Mouse (Mus musculus): Measurements from ENCODE around the gene Gm19684. TPM values are rescaled to one million over a fixed set of nuclear protein-coding genes. Genes with fewer than 3 reads are reported as not detected.
"Not testable (repeated sequence)": the region's sequence is repeated elsewhere in the genome, so short reads cannot be mapped to it uniquely, and the experiment has no call there.

Gene Gm19684
- total RNA-seq, 4 experiments from 2014 or later, result 0.29 TPM; not detected in 3

- DNase-seq (ENCODE audit: low spot score in 2 of 2), result not testable (repeated sequence)
Observed at GRCm38 (mm10) chr17:36128968-36129817, 7.7 kb downstream of the Gm19684 start, which contains the start of gene Gm7030. Gm7030 (minus strand) TSS chr17:36129425.

GRCm38 (mm10) chr17:36131516-36132265, 10.2 kb downstream of the Gm19684 start:
- DNase-seq (ENCODE audit: low spot score in 2 of 2), result no peak

DNA sequence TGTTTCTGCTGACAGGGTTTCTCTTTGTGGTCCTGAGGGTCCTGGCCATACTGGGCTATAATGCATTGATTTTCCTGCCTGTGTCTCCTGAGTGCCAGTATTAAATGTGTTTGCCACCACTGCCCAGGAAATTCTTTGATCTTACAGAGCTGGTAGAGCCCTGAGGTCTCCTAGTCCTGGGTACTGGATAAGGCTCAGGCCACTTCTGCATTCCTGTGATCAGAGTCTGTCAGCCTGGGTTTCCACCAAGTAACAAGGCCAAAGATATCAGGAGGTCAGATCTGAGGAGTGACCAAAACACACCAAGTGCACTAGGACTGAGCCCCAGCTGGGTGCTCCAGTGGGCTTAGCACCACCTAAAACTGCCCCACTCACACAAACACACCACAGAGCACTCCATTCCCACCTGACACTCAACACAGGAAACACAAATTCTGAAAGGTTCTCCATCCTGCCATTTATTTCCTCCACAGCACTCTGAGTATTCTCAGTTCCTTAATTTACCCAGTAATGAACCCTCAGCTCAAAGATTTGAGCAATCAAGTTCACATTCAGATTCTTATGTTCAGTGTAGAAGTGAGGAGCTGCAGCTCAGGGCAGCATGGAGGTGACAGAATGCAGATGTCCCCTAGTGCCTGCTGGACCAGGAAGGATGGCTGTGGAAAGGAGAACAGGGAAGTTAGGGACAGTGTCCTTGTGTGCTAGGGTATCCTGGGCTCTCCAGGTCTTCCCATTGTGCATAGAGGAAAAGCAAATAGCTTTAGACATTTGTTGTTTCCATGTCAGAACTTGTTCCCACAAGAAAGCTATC, 14.1 kb downstream of the Gm19684 start:
- DNase-seq (ENCODE audit: low spot score in 2 of 2), result not testable (repeated sequence)

DNA sequence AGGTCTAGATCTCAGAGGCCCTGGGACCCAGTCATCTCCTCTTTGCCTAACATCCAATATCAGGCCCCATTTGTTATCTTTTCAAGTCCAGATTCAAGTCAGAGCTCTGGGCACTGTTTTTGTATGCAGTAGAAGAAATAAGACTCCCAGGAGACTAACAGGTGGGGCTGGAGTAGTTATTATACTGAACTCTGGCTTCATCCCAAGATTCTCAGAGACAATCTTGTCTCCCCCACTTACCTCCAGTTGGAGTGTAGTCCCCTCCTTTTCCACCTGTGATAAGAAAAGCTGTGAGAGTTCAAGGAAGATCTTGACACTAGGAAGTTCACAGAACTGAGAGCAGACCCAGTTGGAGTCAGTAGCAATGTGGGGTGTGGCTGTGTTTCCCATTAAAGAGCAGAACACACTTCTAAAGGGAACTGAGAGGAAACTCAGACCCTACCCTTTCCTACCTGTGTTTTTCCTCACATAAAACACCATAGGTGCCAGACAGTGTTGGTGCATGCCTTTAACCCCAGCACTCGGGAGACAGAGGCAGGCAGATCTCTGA, 14.9 kb downstream of the Gm19684 start:
- DNase-seq (ENCODE audit: low spot score in 2 of 2), result not testable (repeated sequence)

GRCm38 (mm10) chr17:36145111-36145860, 23.8 kb downstream of the Gm19684 start:
- DNase-seq (ENCODE audit: low spot score in 2 of 2), result no peak

DNA sequence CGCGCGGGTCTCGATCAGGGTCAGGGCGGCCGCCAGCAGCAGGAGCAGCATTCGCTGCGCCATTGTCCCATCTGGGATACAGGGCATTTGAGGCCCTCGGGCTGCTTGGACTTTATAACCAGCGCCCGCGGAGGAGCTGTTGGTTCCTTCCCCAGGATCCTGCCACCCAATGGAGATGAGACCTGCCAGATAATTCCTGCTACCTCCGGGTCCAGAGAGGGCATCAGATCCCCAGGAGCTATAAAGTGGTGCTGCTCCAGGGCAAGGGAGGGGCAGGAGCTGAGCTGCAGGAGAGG, 24.3 kb downstream of the Gm19684 start:
- DNase-seq (ENCODE audit: low spot score in 2 of 2), result not testable (repeated sequence)

DNA sequence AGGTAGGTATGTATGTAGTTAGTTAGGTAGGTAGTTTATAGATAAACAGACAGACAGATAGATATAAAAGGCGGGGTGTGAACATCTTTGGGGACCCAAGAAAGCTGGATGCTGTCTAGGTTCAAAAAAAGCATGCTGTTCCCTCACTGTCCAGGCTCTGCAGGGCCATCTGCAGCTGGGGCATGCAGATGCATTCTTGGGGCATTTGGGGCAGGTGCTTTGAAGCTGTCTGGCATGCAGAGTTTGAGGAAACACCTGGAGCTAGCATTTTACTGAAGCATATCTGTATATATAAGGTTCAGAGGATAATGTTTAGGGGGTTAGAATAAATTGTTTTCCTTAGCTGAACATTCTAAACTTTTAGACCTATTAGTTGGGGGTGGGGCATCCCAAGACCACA, 25.5 kb downstream of the Gm19684 start:
- DNase-seq (ENCODE audit: low spot score in 2 of 2), result not testable (repeated sequence)

DNA sequence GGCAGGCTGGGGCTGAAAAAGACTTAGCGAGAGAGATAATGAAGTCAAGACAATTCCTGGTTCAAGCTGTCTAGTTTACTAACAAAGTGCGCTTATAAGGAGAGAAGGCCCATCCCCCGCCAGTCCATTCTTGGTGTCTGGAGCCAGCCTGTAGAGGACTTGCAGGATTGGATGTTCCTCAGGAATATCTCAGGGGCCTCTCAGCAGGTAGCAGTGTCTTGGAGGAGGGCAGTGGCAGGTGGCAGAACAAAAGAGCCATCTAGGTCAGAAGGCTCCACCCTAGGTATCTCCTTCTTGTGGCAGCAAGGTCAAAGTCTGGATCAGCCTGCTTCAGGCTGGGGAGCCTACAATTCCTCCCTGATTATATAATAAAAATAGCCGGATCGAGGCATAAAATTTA, 27.0 kb downstream of the Gm19684 start:
- not testable (repeated sequence) for DNase-seq (ENCODE audit: low spot score in 2 of 2)

DNA sequence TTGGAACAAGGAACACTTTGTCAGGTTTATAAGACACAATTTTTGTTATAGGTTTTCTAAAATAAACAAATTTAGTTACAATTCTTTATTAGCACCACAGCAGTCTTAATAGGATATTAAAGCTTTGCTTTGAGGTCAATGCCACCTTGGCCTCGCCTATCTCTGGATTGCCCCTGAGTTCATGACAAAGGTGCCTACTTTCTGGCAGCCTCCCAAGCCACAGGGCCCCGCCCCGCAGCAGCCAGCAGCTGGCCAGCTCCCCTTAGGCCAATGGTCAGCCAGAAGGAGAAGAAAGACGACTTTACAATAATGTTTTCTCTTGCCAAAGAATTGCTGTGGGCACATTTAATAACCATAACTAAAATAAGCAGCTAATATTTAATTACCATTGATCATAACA, 29.7 kb downstream of the Gm19684 start:
- DNase-seq (ENCODE audit: low spot score in 2 of 2), result not testable (repeated sequence)

DNA sequence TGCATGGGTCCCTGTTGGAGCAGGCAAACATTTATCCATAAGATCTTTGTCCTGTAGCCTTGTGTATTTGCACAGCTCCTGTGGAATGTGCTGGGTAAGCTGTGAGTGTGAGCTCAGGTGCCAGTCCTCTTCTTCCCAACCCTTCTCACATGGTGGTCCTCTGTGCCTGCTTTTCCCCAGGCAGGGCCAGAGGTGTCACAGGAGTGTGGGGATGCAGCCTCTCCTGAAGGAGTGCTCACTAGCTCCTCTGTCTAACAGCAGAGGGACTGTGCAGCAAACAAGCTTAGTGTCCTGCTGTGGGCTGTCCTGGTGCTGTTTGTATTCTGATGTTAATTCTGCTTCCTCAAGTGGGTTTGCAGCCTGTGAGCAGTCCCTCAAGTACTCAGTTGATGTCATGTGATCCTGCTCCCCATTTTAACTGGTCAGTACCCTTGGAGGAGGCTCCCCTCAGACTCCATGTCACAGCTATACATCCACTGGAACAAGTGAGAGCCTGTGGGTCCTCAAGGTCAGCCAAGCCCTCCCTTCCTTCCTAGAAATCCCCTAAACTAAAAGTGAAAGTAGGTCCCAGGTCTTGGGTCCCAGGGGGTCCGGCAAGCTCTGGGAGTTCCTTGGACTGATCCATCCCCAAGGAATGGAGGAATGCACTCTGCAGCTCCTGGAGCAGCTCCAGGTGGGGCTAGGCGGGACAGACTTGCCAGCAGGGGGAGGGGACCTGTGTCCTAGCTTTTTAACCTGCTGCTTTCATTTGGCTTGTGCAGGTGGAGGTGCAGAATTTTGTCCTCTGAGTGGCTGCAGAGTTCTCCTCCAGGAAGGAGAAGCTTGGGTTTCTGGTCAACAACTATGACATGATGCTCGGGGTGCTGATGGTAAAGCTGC, 33.0 kb downstream of the Gm19684 start:
- DNase-seq (ENCODE audit: low spot score in 2 of 2), result no peak

- DNase-seq (ENCODE audit: low spot score in 2 of 2), result not testable (repeated sequence)
Observed at GRCm38 (mm10) chr17:36157782-36158181, 36.3 kb downstream of the Gm19684 start.

- DNase-seq (ENCODE audit: low spot score in 2 of 2), result not testable (repeated sequence)
Observed at GRCm38 (mm10) chr17:36158264-36158663, 36.8 kb downstream of the Gm19684 start.

- DNase-seq (ENCODE audit: low spot score in 2 of 2), result no peak
Observed at GRCm38 (mm10) chr17:36161129-36162051, 39.9 kb downstream of the Gm19684 start.

GRCm38 (mm10) chr17:36166901-36167300, 45.4 kb downstream of the Gm19684 start:
- not testable (repeated sequence) for DNase-seq (ENCODE audit: low spot score in 2 of 2)

- no peak for DNase-seq (ENCODE audit: low spot score in 2 of 2)
Observed at GRCm38 (mm10) chr17:36167306-36168038, 46.0 kb downstream of the Gm19684 start.

DNA sequence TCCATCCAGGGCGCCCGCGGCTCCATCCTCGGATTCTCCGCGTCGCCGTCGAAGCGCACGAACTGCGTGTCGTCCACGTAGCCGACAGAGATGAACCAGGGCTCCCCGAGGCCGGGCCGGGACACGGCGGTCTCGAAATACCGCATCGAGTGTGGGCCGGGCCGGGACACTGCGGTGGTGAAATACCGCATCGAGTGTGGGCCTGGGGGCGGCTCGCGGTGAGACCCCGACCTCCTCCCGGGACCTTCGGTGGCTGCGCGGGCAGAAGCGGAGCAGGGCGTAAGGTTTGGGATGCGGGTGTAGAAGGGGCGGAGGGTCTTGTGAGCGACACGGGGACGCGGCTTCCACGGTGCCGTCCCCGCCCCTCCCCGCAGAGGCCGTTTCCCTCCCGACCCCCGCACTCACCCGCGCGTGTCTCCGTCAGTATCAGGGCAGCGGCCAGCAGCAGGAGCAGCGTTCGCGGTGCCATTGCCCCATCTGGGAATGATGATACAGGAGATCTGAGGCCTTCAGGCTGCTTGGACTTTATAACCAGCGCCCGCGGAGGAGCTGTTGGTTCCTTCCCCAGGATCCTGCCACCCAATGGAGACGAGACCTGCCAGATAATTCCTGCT, 46.7 kb downstream of the Gm19684 start, which contains the start of gene Gm8909:
TSS of gene Gm8909 (minus strand) at position 499 of the 614 bp plus-strand sequence.
- no peak for DNase-seq (ENCODE audit: low spot score in 2 of 2)

GRCm38 (mm10) chr17:36169094-36169493, 47.6 kb downstream of the Gm19684 start:
- DNase-seq (ENCODE audit: low spot score in 2 of 2), result not testable (repeated sequence)

All from gastrocnemius, adult 8-10 months (tissue).